Comparison of ENCODE assay signal across 8 mouse cellular contexts in the genomic region with DNA sequence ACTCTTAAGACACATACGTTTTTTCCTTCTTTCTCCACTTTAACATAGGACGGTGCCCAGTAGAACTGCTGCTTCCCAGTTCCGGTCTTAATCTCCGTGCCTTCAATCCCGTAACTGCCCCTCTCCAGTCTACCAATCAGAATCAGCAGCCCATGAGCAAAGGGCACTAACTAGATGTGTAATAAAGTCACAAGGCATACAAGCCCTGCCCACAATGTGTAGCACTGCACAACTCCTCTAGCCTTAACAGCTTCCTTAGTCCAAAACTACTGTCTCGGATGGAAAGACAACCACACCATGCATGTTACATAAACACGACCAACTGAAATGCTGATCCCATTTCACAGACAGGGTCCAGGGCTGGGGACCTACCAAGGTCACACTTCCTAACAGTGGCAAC. TPM values are rescaled to one million over a fixed set of nuclear protein-coding genes. Genes with fewer than 3 reads are reported as not detected.
DNase-seq lines count a peak whose midpoint lies in the region; ATAC-seq lines count a peak whose summit lies in the region.

No protein-coding gene starts in this region.

- peak overlapping the region; percentile 95 for H3K27ac ChIP-seq in heart, embryonic 11.5 days (ENCODE audit: low read depth, low read length)
- peak overlapping the region; percentile 94 for H3K27ac ChIP-seq in hindbrain, embryonic 12.5 days
- peak overlapping the region; percentile 98; the same call in 1 of the 2 replicates for H3K27ac ChIP-seq in liver, embryonic 11.5 days (ENCODE audit: low read depth, low read length)
- peak overlapping the region; percentile 98 for H3K27ac ChIP-seq in neural tube, embryonic 15.5 days (replicated peaks)

- H3K9ac ChIP-seq in heart, embryonic 11.5 days (ENCODE audit: low read depth, low read length): peak overlapping the region; percentile 82
- H3K9ac ChIP-seq in hindbrain, embryonic 12.5 days: peak overlapping the region; percentile 82
- H3K9ac ChIP-seq in liver, embryonic 11.5 days (ENCODE audit: low read depth, low read length): peak overlapping the region; percentile 94
- H3K9ac ChIP-seq in neural tube, embryonic 15.5 days (replicated peaks): peak overlapping the region; percentile 84

- 69% methylated on average over 7 of the region's 7 CpGs for WGBS in heart, embryonic 11.5 days (ENCODE audit: insufficient replicate concordance)
- WGBS in hindbrain, embryonic 12.5 days: 74% methylated on average over 7 of the region's 7 CpGs
- 72% methylated on average over 7 of the region's 7 CpGs for WGBS in liver, embryonic 11.5 days
- WGBS in neural tube, embryonic 15.5 days: 69% methylated on average over 7 of the region's 7 CpGs

- DNase-seq in heart, adult 11 months: no peak
- peak; percentile 54 for DNase-seq in ZHBTc4 (ENCODE audit: low read depth, low spot score)
- DNase-seq in liver, embryonic 11.5 days (ENCODE audit: low spot score): no peak
- DNase-seq in cerebellum, postnatal 4 days (ENCODE audit: low spot score in 2 of 2): no peak
- no peak for DNase-seq in urinary bladder, postnatal 14 days (ENCODE audit: low spot score)

- no peak for ATAC-seq in heart, embryonic 11.5 days (replicated peaks; ENCODE audit: insufficient number of reproducible peaks, low FRiP score, low TSS enrichment)
- ATAC-seq in hindbrain, embryonic 12.5 days (ENCODE audit: low FRiP score): peak; percentile 3
- no peak for ATAC-seq in liver, embryonic 11.5 days (replicated peaks; ENCODE audit: low FRiP score)
- ATAC-seq in neural tube, embryonic 15.5 days (ENCODE audit: low FRiP score): peak; percentile 3

- H3K9me3 ChIP-seq in heart, embryonic 11.5 days (replicated peaks; ENCODE audit: control insufficient read depth, low read length): no peaks in the 10 kb centered on the region
- no peaks in the 10 kb centered on the region for H3K9me3 ChIP-seq in hindbrain, embryonic 12.5 days (replicated peaks)
- no peaks in the 10 kb centered on the region for H3K9me3 ChIP-seq in liver, embryonic 11.5 days (ENCODE audit: control insufficient read depth, low read length)
- no peaks in the 10 kb centered on the region for H3K9me3 ChIP-seq in neural tube, embryonic 15.5 days (replicated peaks)

- H3K36me3 ChIP-seq in heart, embryonic 11.5 days (ENCODE audit: control insufficient read depth, insufficient read depth, low read length): peaks cover 2% of the 10 kb centered on the region
- peaks cover 15% of the 10 kb centered on the region for H3K36me3 ChIP-seq in hindbrain, embryonic 12.5 days
- peaks cover 9% of the 10 kb centered on the region for H3K36me3 ChIP-seq in liver, embryonic 11.5 days (ENCODE audit: control insufficient read depth, insufficient read depth, low read length)
- peaks cover 9% of the 10 kb centered on the region for H3K36me3 ChIP-seq in neural tube, embryonic 15.5 days

- peaks cover 11% of the 10 kb centered on the region for H3K4me1 ChIP-seq in heart, embryonic 11.5 days (ENCODE audit: control insufficient read depth, insufficient read depth, low read length)
- H3K4me1 ChIP-seq in hindbrain, embryonic 12.5 days: peaks cover 18% of the 10 kb centered on the region
- H3K4me1 ChIP-seq in liver, embryonic 11.5 days (replicated peaks; ENCODE audit: control insufficient read depth, insufficient read depth, low read length): peaks cover 13% of the 10 kb centered on the region
- H3K4me1 ChIP-seq in neural tube, embryonic 15.5 days: peaks cover 28% of the 10 kb centered on the region

- H3K4me3 ChIP-seq in heart, embryonic 11.5 days (ENCODE audit: low read depth, low read length): peak overlapping the region; percentile 92
- H3K4me3 ChIP-seq in hindbrain, embryonic 12.5 days: peak overlapping the region; percentile 79
- H3K4me3 ChIP-seq in liver, embryonic 11.5 days (ENCODE audit: low read depth, low read length): peak overlapping the region; percentile 89
- peak overlapping the region; percentile 84 for H3K4me3 ChIP-seq in neural tube, embryonic 15.5 days (replicated peaks)

- H3K4me2 ChIP-seq in heart, embryonic 11.5 days: peak overlapping the region; percentile 96
- H3K4me2 ChIP-seq in hindbrain, embryonic 12.5 days (replicated peaks): peak overlapping the region; percentile 82
- peak overlapping the region; percentile 96 for H3K4me2 ChIP-seq in liver, embryonic 11.5 days
- peak overlapping the region; percentile 89 for H3K4me2 ChIP-seq in neural tube, embryonic 15.5 days

- H3K27me3 ChIP-seq in heart, embryonic 11.5 days (ENCODE audit: control insufficient read depth, insufficient read depth, low read length): no peaks in the 10 kb centered on the region
- no peaks in the 10 kb centered on the region for H3K27me3 ChIP-seq in hindbrain, embryonic 12.5 days
- no peaks in the 10 kb centered on the region for H3K27me3 ChIP-seq in liver, embryonic 11.5 days (replicated peaks; ENCODE audit: control insufficient read depth, insufficient read depth, low read length)
- H3K27me3 ChIP-seq in neural tube, embryonic 15.5 days (replicated peaks): no peaks in the 10 kb centered on the region

RNA-seq across cellular contexts. Expression of a gene that starts 1.7 kb away (rescaled TPM):
- polyA plus RNA-seq in heart, embryonic 11.5 days (2014; fragmentation: Nextera tagmentation; extraction: Ambion mirVana): 29.0 and 32.0 TPM in 2 replicates
- polyA plus RNA-seq in hindbrain, embryonic 12.5 days (2016; fragmentation: Nextera tagmentation; extraction: Ambion mirVana): 23.6 TPM in 2 replicates
- 21.1 and 25.0 TPM in 2 replicates for polyA plus RNA-seq in liver, embryonic 11.5 days (2014; fragmentation: Nextera tagmentation; extraction: Ambion mirVana)
- polyA plus RNA-seq in neural tube, embryonic 15.5 days (2015; fragmentation: Nextera tagmentation; extraction: Ambion mirVana): 18.6 and 18.9 TPM in 2 replicates

RNA-seq across cellular contexts. Expression of a gene that starts 2.0 kb away (rescaled TPM):
- 34.5 and 35.5 TPM in 2 replicates for polyA plus RNA-seq in heart, embryonic 11.5 days (2014; fragmentation: Nextera tagmentation; extraction: Ambion mirVana)
- polyA plus RNA-seq in hindbrain, embryonic 12.5 days (2016; fragmentation: Nextera tagmentation; extraction: Ambion mirVana): 45.6 and 48.3 TPM in 2 replicates
- polyA plus RNA-seq in liver, embryonic 11.5 days (2014; fragmentation: Nextera tagmentation; extraction: Ambion mirVana): 38.4 and 38.5 TPM in 2 replicates
- polyA plus RNA-seq in neural tube, embryonic 15.5 days (2015; fragmentation: Nextera tagmentation; extraction: Ambion mirVana): 30.0 and 32.4 TPM in 2 replicates

RNA-seq across cellular contexts. Expression of a gene that starts 11.5 kb away (rescaled TPM):
- polyA plus RNA-seq in heart, embryonic 11.5 days (2014; fragmentation: Nextera tagmentation; extraction: Ambion mirVana): 476 and 490 TPM in 2 replicates
- polyA plus RNA-seq in hindbrain, embryonic 12.5 days (2016; fragmentation: Nextera tagmentation; extraction: Ambion mirVana): 235 and 265 TPM in 2 replicates
- 292 and 305 TPM in 2 replicates for polyA plus RNA-seq in liver, embryonic 11.5 days (2014; fragmentation: Nextera tagmentation; extraction: Ambion mirVana)
- 380 and 437 TPM in 2 replicates for polyA plus RNA-seq in neural tube, embryonic 15.5 days (2015; fragmentation: Nextera tagmentation; extraction: Ambion mirVana)

RNA-seq across cellular contexts. Expression of a gene that starts 28.1 kb away (rescaled TPM):
- 5.3 and 5.8 TPM in 2 replicates for polyA plus RNA-seq in heart, embryonic 11.5 days (2014; fragmentation: Nextera tagmentation; extraction: Ambion mirVana)
- polyA plus RNA-seq in hindbrain, embryonic 12.5 days (2016; fragmentation: Nextera tagmentation; extraction: Ambion mirVana): 6.9 and 7.6 TPM in 2 replicates
- polyA plus RNA-seq in liver, embryonic 11.5 days (2014; fragmentation: Nextera tagmentation; extraction: Ambion mirVana): 2.5 and 2.9 TPM in 2 replicates
- 4.5 and 8.9 TPM in 2 replicates for polyA plus RNA-seq in neural tube, embryonic 15.5 days (2015; fragmentation: Nextera tagmentation; extraction: Ambion mirVana)

Comparison
In these comparisons a context has a peak if more than half of its experiments do, and no peak if none do; other contexts are left out.
1. ATAC-seq: peak in hindbrain, embryonic 12.5 days (single experiment) and neural tube, embryonic 15.5 days (single experiment); none in heart, embryonic 11.5 days (single experiment) and liver, embryonic 11.5 days (single experiment).
2. Peak in every context shown above with its lines, with median percentiles within 50 percentile points of each other: H3K27ac ChIP-seq, H3K4me2 ChIP-seq, H3K4me3 ChIP-seq and H3K9ac ChIP-seq.